Mouse (Mus musculus) G1E (cell line): ENCODE results near the gene Lsm14b.

ENCODE experiments used
- CTCF ChIP-seq: IDR thresholded peaks from 2 replicates; pipeline ENCODE4 v1.5.1; 2012; ENCODE audit warnings: low read depth, low read length, inconsistent platforms, mixed read lengths
- GATA1 ChIP-seq: IDR thresholded peaks from 2 replicates; pipeline ENCODE4 v1.6.1; 2012; ENCODE audit warnings: borderline replicate concordance, low read length, inconsistent platforms, mixed read lengths
- GATA2 ChIP-seq: IDR thresholded peaks from 2 replicates; pipeline ENCODE4 v1.6.1; 2012; ENCODE audit warnings: low read depth, low read length, inconsistent platforms, borderline replicate concordance
- POLR2AphosphoS5 ChIP-seq: IDR thresholded peaks from 2 replicates; pipeline ENCODE4 v1.6.1; 2012; ENCODE audit warnings: low read depth, low read length, inconsistent platforms; ENCODE audit not compliant: insufficient replicate concordance
- TAL1 ChIP-seq: conservative IDR thresholded peaks from 2 replicates; pipeline ENCODE4 v1.6.1; 2012; ENCODE audit warnings: low read depth, low read length, inconsistent platforms, mixed read lengths

- TF ChIP-seq CTCF (no peak), GATA1 (no peak), TAL1 (no peak), POLR2AphosphoS5 (no peak), GATA2 (no peak)
Measured at GRCm38 (mm10) chr2:180020091-180020661, 4.6 kb upstream of the Lsm14b start.
